Mouse (Mus musculus): ENCODE results near the gene Gnb3. TPM values are rescaled to one million over a fixed set of nuclear protein-coding genes. Genes with fewer than 3 reads are reported as not detected.

Gnb3 gene
- polyA plus RNA-seq, 2 experiments = 0.03 to 0.23 TPM

- H3K9ac ChIP-seq (replicated peaks) = no peak overlapping the region
- no peak overlapping the region for H3K27ac ChIP-seq
- 17% methylated on average over 9 of the region's 9 CpGs for WGBS (ENCODE audit: insufficient replicate concordance)
- no peak overlapping the region for H3K4me3 ChIP-seq (ENCODE audit: insufficient read depth in 1 of 2, low read depth in 2 of 2, low read length in 2 of 2)
- no peaks in the 10 kb centered on the region for H3K9me3 ChIP-seq (ENCODE audit: control insufficient read depth, low read length)
- no peaks in the 10 kb centered on the region for H3K36me3 ChIP-seq (replicated peaks; ENCODE audit: control insufficient read depth, insufficient read depth, low read depth)
- H3K4me2 ChIP-seq (ENCODE audit: low read depth) = no peak overlapping the region
- DNase-seq (ENCODE audit: low read depth in 3 of 3, low spot score in 3 of 3) = peak; percentile 57 to 72 (median 57)
- H3K4me1 ChIP-seq (replicated peaks; ENCODE audit: control insufficient read depth in 2 of 2, insufficient read depth in 2 of 2, low read length in 1 of 2) = no peaks in the 10 kb centered on the region
- TF ChIP-seq EP300 (IDR thresholded peaks at IDR 0.05; ENCODE audit: low read depth) (no peak), CTCF (IDR thresholded peaks at IDR 0.05; ENCODE audit: low read depth) (peak; percentile 97)
- peak; percentile 26; the same call in 1 of the 2 replicates for ATAC-seq (ENCODE audit: insufficient read depth)
- H3K27me3 ChIP-seq (ENCODE audit: control insufficient read depth, insufficient read depth, low read length) = no peaks in the 10 kb centered on the region
Measured at GRCm38 (mm10) chr6:124847305-124847704, 7.2 kb upstream of the Gnb3 start.

- H3K9ac ChIP-seq (replicated peaks) = no peak overlapping the region
- H3K27ac ChIP-seq = no peak overlapping the region
- no peak for TF ChIP-seq EP300 (IDR thresholded peaks at IDR 0.05; ENCODE audit: low read depth)
- no peak for TF ChIP-seq CTCF (IDR thresholded peaks at IDR 0.05; ENCODE audit: low read depth)
- H3K4me1 ChIP-seq (replicated peaks; ENCODE audit: control insufficient read depth in 2 of 2, insufficient read depth in 2 of 2, low read length in 1 of 2) = no peaks in the 10 kb centered on the region; a peak in 1 of 4 replicates
- no peak for ATAC-seq (ENCODE audit: insufficient read depth)
- no peak for DNase-seq (ENCODE audit: low read depth in 3 of 3, low spot score in 3 of 3)
- no peak overlapping the region for H3K4me2 ChIP-seq (ENCODE audit: low read depth)
- WGBS (ENCODE audit: insufficient replicate concordance) = 14% methylated on average over 8 of the region's 8 CpGs
- no peaks in the 10 kb centered on the region for H3K9me3 ChIP-seq (ENCODE audit: control insufficient read depth, low read length)
- H3K27me3 ChIP-seq (ENCODE audit: control insufficient read depth, insufficient read depth, low read length) = no peaks in the 10 kb centered on the region
- H3K4me3 ChIP-seq (ENCODE audit: insufficient read depth in 1 of 2, low read depth in 2 of 2, low read length in 2 of 2) = no peak overlapping the region
- peaks cover under 1% of the 10 kb centered on the region for H3K36me3 ChIP-seq (replicated peaks; ENCODE audit: control insufficient read depth, insufficient read depth, low read depth)
Measured at GRCm38 (mm10) chr6:124839805-124840204, 270 bp downstream of the Gnb3 start.

- Histone ChIP-seq H3K9me3 (ENCODE audit: control insufficient read depth, low read length) (no peaks in the 10 kb centered on the region), H3K4me2 (ENCODE audit: low read depth) (no peak overlapping the region), H3K36me3 (replicated peaks; ENCODE audit: control insufficient read depth, insufficient read depth, low read depth) (peaks cover 34% of the 10 kb centered on the region), H3K9ac (replicated peaks) (no peak overlapping the region), H3K4me3 (ENCODE audit: insufficient read depth in 1 of 2, low read depth in 2 of 2, low read length in 2 of 2) (no peak overlapping the region), H3K27me3 (ENCODE audit: control insufficient read depth, insufficient read depth, low read length) (no peaks in the 10 kb centered on the region), H3K27ac (no peak overlapping the region), H3K4me1 (replicated peaks; ENCODE audit: control insufficient read depth in 2 of 2, insufficient read depth in 2 of 2, low read length in 1 of 2) (peaks cover 0 to 1% of the 10 kb centered on the region in 2 experiments; a peak in 1 of 4 replicates)
- TF ChIP-seq CTCF (IDR thresholded peaks at IDR 0.05; ENCODE audit: low read depth) = no peak
- TF ChIP-seq EP300 (IDR thresholded peaks at IDR 0.05; ENCODE audit: low read depth) = no peak
- 74% methylated on average over 7 of the region's 7 CpGs for WGBS (ENCODE audit: insufficient replicate concordance)
- DNase-seq (ENCODE audit: low read depth in 3 of 3, low spot score in 3 of 3) = no peak
- ATAC-seq (ENCODE audit: insufficient read depth) = no peak
Measured at GRCm38 (mm10) chr6:124836411-124836810, 3.7 kb downstream of the Gnb3 start.

GRCm38 (mm10) chr6:124835531-124835930 is 4.5 kb downstream of the Gnb3 start:
- peaks cover 2 to 4% of the 10 kb centered on the region in 2 experiments; a peak in 3 of 4 replicates for H3K4me1 ChIP-seq (replicated peaks; ENCODE audit: control insufficient read depth in 2 of 2, insufficient read depth in 2 of 2, low read length in 1 of 2)
- H3K27me3 ChIP-seq (ENCODE audit: control insufficient read depth, insufficient read depth, low read length) = no peaks in the 10 kb centered on the region
- TF ChIP-seq EP300 (IDR thresholded peaks at IDR 0.05; ENCODE audit: low read depth) (no peak), CTCF (IDR thresholded peaks at IDR 0.05; ENCODE audit: low read depth) (no peak)
- DNase-seq (ENCODE audit: low read depth in 3 of 3, low spot score in 3 of 3) (no peak), ATAC-seq (ENCODE audit: insufficient read depth) (no peak)
- H3K36me3 ChIP-seq (replicated peaks; ENCODE audit: control insufficient read depth, insufficient read depth, low read depth) = peaks cover 37% of the 10 kb centered on the region
- no peak overlapping the region for H3K27ac ChIP-seq
- H3K9ac ChIP-seq (replicated peaks) = no peak overlapping the region
- WGBS (ENCODE audit: insufficient replicate concordance) = 90% methylated on average over 10 of the region's 10 CpGs
- H3K4me2 ChIP-seq (ENCODE audit: low read depth) = no peak overlapping the region
- no peaks in the 10 kb centered on the region for H3K9me3 ChIP-seq (ENCODE audit: control insufficient read depth, low read length)
- no peak overlapping the region for H3K4me3 ChIP-seq (ENCODE audit: insufficient read depth in 1 of 2, low read depth in 2 of 2, low read length in 2 of 2)

- 72% methylated on average over 6 of the region's 6 CpGs for WGBS (ENCODE audit: insufficient replicate concordance)
Measured at GRCm38 (mm10) chr6:124834512-124835081, 5.5 kb downstream of the Gnb3 start.

More at GRCm38 (mm10) chr6:124834512-124835081, 5.5 kb downstream of the Gnb3 start:
- TF ChIP-seq CTCF (IDR thresholded peaks at IDR 0.05; ENCODE audit: low read depth) = no peak
- no peak for TF ChIP-seq EP300 (IDR thresholded peaks at IDR 0.05; ENCODE audit: low read depth)
- H3K4me2 ChIP-seq (ENCODE audit: low read depth) = no peak overlapping the region
- H3K9ac ChIP-seq (replicated peaks) = no peak overlapping the region
- H3K4me1 ChIP-seq (replicated peaks; ENCODE audit: control insufficient read depth in 2 of 2, insufficient read depth in 2 of 2, low read length in 1 of 2) = peaks cover 2 to 4% of the 10 kb centered on the region in 2 experiments; a peak in 3 of 4 replicates
- DNase-seq (ENCODE audit: low read depth in 3 of 3, low spot score in 3 of 3) (no peak), ATAC-seq (ENCODE audit: insufficient read depth) (no peak)
- H3K27me3 ChIP-seq (ENCODE audit: control insufficient read depth, insufficient read depth, low read length) = no peaks in the 10 kb centered on the region
- H3K4me3 ChIP-seq (ENCODE audit: insufficient read depth in 1 of 2, low read depth in 2 of 2, low read length in 2 of 2) = no peak overlapping the region
- no peak overlapping the region for H3K27ac ChIP-seq
- H3K36me3 ChIP-seq (replicated peaks; ENCODE audit: control insufficient read depth, insufficient read depth, low read depth) = peaks cover 37% of the 10 kb centered on the region
- H3K9me3 ChIP-seq (ENCODE audit: control insufficient read depth, low read length) = no peaks in the 10 kb centered on the region
